Mouse (Mus musculus): Measurements from ENCODE around the gene Sptbn1.
"Not testable (repeated sequence)": the region's sequence is repeated elsewhere in the genome, so short reads cannot be mapped to it uniquely, and the experiment has no call there.

Gene Sptbn1

DNA sequence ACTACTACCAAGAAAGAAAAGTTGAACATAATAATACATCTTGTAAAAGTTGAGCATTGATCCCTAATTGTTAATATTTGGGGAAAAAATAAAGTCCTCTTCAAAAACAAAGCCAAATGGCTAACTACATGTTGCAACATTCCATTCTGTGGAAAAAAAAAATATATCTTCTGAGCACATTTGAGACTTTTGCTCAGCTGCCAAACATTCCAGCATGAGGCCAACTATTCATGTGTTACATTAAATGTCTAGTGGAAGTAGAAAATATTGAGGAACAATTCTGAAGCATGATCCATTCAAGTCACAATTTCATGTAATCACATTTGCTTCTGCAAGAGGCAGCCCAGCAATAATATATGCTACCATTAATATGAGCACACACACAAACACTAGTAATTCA lies 10.9 kb downstream of the Sptbn1 start:
- in situ Hi-C loops (cut with MboI; ENCODE audit: unreplicated experiment in 2 of 2), result no loop called here

DNA sequence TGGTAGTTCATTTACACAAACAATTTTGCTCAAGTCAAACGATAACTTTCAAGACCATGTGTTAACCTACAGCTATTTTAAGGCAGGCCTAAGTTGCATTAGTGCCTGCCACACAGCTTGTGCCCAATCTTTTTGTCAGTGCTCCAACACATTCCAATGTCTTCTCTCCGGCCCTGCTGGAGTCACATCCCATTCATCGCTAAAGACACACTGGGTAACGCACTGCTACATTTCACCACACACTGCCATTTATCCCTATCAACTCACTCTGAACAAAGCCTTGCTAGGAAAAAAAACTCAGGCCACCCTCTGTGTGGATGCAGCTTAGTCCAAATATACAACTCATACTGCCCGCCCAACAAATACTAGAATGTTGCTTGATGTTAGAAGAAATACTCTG lies 11.5 kb downstream of the Sptbn1 start:
- in situ Hi-C loops (cut with MboI; ENCODE audit: unreplicated experiment in 2 of 2), result no loop called here

DNA sequence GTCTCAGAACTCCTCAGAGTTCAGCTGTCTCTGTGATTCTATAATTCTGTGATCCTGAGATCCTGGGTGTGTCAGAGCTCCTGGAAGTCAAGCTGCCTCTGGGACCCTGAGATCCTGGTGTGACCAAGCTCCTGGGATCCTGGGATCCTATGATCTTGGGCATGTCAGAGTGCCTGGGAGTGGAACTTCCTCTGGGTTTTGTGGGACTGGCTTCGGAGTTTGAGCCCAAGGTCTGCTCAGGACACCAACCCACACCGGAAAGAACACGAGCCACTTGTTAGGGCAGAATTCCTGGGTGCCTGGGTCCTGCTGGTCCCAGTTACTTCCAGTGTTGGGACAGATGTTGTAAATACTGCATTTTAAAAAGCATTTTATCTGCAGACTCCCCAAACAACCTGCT lies 12.8 kb downstream of the Sptbn1 start:
- in situ Hi-C loops (cut with MboI; ENCODE audit: unreplicated experiment in 2 of 2), result not testable (repeated sequence)

DNA sequence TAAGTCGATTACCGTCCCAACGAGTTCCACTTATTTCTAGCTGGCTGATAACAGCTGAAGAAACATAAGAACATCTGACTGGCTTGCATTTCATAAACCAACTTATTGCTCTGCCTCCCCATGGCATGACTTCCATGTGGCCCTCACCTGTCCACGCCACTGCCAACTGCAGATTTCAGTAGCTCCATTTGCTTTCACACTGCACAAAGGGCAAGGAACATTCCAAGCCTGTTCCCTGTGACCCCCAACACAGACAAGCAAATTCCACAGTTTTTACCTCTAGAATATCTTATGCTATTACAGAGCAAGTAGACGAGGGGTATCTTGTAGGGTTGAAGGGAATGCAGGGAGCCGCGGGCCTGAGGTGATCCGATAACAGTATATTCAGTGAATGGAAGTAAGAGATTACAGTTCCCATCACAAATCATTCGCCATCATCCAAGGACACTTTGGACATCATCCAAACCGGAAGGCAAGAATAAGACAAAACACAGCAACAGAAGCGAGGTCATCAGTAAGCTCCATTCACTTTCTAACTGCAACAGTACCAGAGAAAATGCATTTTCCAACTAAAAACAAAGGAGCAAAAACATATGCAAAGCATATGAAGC lies 16.6 kb downstream of the Sptbn1 start:
- in situ Hi-C loops (cut with MboI; ENCODE audit: unreplicated experiment in 2 of 2), result no loop called here

DNA sequence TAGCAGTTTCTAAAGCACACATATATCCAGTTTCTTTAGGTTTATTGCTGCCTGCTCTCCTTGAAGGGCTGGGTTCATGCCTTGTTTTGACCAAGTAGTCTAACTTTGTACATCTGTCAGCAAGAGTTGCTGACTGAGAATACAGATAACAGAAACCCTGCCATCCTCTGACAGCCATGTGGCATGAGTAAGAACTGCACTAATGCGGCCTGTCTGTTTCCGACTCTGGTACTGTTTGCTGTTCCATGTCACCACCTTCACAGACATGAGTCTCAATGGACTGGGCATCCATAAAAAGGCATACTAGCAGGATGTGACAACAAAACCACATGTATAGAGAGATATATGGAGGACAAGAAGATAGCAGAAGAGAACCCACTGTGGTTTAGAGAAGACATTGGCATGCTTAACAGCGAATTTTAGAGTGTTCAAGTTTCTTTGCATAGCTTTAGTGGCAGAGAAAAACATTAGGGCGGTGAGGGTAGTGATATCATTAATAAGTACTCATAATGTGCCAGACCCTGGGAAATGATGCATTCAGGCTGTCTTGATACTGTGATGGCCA lies 18.4 kb downstream of the Sptbn1 start:
- in situ Hi-C loops (cut with MboI; ENCODE audit: unreplicated experiment in 2 of 2), result loop anchor here (10.0 to 25.0 kb wide), 2 partner anchors 545 to 563 kb away; no protein-coding TSS in a partner anchor

DNA sequence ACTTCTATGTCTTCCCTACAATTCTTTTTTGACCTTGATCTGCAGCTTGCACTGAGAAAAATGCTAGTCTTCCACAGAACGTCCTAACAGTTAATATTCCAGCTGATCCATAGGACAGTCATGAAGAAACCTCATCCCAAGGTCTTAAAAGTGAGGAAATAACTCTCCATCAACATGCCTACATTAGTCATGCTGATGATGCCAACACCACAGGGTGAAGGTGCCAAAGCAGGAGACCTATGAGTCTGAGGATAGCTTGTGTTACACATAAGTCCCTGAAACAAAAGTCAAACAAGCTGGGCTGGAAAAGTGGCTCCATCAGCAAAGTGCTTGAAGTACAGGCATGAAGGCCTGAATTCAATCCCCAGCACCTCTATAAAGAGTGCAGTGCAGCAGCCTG lies 20.9 kb downstream of the Sptbn1 start:
- in situ Hi-C loops (cut with MboI; ENCODE audit: unreplicated experiment in 2 of 2), result loop anchor here (10.0 to 25.0 kb wide), 2 partner anchors 548 to 565 kb away; no protein-coding TSS in a partner anchor

DNA sequence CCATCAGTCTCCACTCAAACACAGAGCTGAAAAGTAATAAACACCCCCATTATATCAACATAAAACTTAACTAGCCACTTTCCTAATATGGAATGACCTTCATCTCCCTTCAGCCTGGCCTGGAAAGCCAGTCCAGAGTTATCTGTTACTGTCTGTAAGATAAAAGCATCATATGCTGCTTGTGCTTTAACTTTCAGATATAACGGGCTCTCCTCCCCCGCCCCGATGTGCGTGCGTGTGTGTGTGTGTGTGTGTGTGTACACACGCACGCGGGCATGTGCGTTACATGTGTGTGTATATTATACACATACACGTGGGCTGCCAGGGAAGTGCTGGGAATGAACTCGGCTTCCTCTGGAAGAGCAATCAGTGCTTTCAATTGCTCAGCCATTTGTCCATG lies 21.8 kb downstream of the Sptbn1 start:
- in situ Hi-C loops (cut with MboI; ENCODE audit: unreplicated experiment in 2 of 2), result loop anchor here (10.0 to 25.0 kb wide), 2 partner anchors 549 to 566 kb away; no protein-coding TSS in a partner anchor

DNA sequence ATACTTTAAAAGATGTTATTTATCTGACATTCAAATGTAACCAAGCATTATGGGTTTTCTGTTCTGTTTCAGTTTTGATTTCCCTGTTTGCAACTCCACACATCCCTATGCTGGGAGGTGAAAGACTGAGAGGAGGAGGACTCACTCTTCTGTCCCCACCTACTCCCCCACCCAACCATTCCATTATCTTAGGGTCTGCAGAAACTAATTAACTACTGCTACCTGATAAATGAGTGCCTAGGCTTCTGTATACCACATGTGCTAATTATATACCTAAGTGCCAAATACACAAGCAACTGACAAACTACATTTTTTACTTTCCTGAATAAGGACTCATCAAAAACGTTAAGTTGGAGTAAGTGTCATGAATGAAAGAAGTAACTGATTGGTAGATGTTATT lies 23.8 kb downstream of the Sptbn1 start:
- in situ Hi-C loops (cut with MboI; ENCODE audit: unreplicated experiment in 2 of 2), result loop anchor here (10.0 to 25.0 kb wide), 2 partner anchors 551 to 568 kb away; no protein-coding TSS in a partner anchor

DNA sequence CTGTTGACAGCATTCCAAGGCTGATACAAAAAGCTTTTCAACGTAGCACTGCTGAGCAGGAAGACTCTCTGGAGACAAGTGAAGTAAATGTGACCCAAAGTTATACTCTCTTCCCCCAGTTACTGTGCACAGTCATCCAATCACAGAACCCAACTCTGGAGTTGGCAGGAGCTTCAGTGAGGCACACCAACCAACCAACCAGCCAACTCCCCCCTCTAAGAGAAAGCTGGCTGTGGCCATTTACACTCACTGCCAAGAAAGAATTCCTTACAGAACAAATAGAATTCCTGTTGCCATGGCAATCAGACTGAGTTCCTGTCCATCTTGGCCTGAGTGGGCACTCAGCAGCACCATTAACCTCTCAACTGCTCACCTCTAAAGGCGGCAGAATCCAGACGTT lies 24.4 kb downstream of the Sptbn1 start:
- in situ Hi-C loops (cut with MboI; ENCODE audit: unreplicated experiment in 2 of 2), result loop anchor here (10.0 to 25.0 kb wide), 2 partner anchors 551 to 569 kb away; no protein-coding TSS in a partner anchor

DNA sequence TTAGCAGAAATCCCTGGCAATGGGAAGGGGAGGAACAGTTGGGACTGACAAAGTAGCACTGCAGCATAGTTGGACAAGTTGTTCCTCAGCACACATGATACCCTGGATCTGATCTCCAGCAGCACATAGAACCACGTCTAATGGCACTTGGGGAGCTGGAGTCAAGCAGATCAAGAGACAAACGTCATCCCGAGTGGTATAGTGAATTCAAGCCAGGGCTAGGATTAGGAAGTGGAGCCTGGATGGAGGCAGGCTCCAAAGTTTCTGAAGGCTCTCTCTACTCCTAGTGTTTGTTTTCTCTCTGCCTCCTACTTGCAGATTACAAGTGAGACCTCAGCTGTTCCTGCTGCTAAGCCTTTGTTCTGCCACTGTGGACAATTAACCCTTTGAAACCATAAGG lies 27.1 kb downstream of the Sptbn1 start:
- in situ Hi-C loops (cut with MboI; ENCODE audit: unreplicated experiment in 2 of 2), result loop anchor here (10.0 to 25.0 kb wide), 2 partner anchors 554 to 571 kb away; no protein-coding TSS in a partner anchor

DNA sequence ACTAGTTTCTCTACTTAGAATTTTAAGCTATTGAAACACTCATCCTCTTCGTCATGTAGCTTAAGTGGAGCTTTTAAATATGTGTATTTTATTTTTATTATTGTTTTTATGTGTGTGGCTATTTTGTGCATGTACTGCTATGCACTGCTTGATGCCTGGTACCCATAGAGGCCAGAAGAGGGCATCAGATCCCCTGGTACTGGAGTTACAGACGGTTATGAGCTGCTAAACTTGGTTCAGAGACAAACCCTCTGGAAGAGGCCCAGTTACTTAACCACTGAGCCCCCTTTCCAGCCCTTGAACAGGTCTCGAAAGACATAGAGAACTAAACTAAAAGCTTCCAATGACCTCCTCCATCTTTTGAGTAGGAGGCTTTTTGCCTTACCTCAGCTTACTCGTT lies 30.0 kb downstream of the Sptbn1 start:
- in situ Hi-C loops (cut with MboI; ENCODE audit: unreplicated experiment in 2 of 2), result loop anchor here (10.0 to 25.0 kb wide), 2 partner anchors 574 to 1377 kb away; no protein-coding TSS in a partner anchor

DNA sequence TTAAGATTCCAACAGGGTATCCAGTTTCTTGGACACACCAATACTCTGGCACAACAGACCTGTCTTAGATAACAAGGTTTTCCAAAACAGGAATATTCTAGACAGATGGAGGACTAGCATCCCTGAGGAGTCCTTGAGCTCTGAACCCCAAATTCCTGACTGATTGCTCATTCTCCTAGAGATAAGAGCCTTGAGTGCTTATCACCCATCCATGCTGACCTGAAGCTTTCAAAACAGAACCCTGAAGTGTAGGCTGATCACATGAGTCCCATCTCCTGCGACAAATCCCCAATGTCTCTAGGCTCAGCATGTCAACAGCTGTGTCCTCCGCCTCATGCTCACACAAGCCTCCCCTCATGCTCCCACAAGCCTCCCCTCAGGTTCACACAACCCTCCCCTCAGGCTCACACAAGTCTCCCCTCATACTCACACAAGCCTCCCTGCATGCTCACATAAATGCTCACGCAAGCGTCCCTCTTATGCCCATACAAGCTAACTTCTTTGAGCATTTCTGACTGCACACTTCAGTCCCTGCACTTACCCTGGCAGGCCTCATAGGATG lies 31.2 kb downstream of the Sptbn1 start:
- in situ Hi-C loops (cut with MboI; ENCODE audit: unreplicated experiment in 2 of 2), result loop anchor here (10.0 to 25.0 kb wide), 2 partner anchors 576 to 1378 kb away; no protein-coding TSS in a partner anchor

DNA sequence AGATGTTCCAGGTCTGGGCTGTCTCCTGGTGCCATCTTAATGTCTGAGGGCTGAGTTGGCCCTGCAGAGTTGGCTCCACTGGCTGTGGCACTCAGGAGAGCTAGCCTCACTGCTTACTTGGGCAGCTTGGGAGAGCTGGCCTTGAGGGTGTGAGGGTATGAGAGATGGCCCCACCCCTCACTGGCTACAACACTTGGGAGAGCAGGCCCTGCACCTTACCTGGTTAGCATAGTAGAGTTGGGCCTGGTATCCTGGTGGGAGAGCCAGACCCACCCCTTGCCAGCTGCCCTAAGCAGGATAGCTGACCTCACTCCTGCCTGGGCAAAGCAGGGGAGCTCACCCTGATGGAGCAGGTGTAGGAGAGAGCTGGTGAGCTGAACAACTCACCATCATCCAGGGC lies 32.3 kb downstream of the Sptbn1 start:
- in situ Hi-C loops (cut with MboI; ENCODE audit: unreplicated experiment in 2 of 2), result loop anchor here (10.0 to 25.0 kb wide), 2 partner anchors 577 to 1379 kb away; no protein-coding TSS in a partner anchor

DNA sequence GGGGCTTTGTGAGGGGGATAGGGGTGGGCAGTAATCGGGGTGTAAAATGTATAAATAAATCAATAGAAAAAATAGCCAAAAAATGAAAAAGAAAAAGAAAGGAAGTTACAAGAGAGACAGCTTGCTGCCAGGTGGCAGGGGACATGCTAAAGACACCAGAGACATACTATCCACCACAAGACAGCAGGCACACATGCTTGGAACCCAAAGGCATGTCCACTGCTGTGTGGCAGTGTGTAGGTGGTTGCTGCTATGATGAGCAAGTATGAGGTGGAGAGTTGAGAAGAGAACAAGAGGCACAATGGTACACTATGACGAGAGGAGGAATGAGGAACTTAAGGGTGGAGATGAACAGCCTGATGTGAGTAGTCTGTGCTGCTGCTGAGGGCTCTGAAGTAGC lies 32.8 kb downstream of the Sptbn1 start:
- in situ Hi-C loops (cut with MboI; ENCODE audit: unreplicated experiment in 2 of 2), result loop anchor here (10.0 to 25.0 kb wide), 2 partner anchors 577 to 1380 kb away; no protein-coding TSS in a partner anchor

DNA sequence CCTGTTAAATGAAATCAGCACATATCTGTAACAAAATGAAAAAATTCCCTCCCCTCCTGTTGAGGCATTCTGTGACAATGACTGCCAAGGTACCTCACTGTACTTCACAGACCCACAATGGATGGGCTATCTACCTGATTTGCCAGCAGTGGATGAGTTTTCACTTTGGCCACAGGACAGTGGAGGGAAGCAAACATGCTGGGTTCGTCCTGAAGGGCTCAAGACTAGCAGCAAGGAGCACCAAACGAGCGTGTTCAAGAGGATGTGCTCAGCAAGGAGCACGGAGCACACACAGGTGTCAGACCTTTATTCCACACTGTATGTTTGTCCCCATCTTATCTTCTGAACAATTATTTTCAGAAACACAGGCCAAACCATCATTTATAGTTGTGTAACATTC lies 34.0 kb downstream of the Sptbn1 start:
- in situ Hi-C loops (cut with MboI; ENCODE audit: unreplicated experiment in 2 of 2), result loop anchor here (10.0 to 25.0 kb wide), 2 partner anchors 578 to 1381 kb away; no protein-coding TSS in a partner anchor

DNA sequence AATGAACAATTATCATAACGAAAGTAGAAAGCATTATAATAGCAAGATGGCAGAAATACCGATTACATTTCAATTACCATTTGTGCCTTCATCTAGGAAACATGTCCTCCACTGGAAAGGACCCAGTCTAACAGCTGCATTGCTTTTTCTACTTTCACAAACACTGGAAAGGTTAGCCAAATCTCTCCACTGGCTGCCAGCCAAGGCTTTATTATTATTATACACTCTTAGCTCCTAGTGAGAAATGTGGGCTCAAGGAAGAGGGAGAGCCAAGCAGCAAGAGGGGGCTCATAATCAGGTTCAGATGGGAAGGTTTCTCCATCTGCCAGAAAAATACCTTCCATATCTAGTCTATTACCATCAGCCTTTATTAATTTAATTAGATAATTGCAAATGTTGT lies 35.9 kb downstream of the Sptbn1 start:
- in situ Hi-C loops (cut with MboI; ENCODE audit: unreplicated experiment in 2 of 2), result loop anchor here (10.0 to 25.0 kb wide), 2 partner anchors 580 to 1383 kb away; no protein-coding TSS in a partner anchor

DNA sequence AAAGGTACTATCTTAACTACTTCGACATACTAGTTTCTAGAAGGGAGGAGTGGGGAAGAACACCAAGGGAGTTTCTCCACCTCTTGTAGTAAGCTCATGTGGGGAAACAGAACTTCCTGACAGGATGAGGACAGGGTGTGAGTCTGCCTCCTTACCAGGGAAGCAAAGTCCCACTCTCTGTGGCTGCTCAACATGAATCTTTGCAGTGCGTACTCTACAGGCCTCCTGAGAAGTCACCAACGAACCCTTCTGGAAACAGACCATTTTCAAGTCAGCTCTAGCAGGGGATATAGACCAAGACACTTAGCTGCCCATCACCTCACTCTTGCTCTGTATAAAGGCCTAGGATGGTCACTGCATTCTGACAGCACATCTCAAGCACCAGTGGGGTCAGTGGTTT lies 36.6 kb downstream of the Sptbn1 start:
- in situ Hi-C loops (cut with MboI; ENCODE audit: unreplicated experiment in 2 of 2), result loop anchor here (10.0 to 25.0 kb wide), 2 partner anchors 581 to 1383 kb away; no protein-coding TSS in a partner anchor

DNA sequence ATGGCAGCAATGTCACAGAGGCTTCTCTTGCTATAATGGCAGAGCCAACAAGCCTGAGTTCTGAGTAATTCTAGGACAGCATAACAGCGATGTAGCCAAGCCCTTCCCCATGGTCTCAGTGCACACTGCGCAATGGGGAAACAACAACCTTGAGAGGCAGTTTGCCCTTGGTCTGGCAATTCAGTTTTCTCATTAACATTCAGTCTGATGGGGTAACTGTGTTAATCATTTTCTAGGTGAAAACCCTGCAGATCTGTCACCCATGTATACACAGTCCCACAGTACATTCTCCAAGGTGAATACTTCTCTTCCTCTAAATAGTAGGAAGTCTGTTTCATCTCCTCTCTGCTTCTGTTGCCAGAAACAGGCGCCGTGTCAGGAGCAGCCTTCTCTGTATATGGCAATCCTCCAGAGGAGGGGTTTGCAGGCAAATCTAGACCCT lies 37.6 kb downstream of the Sptbn1 start:
- in situ Hi-C loops (cut with MboI; ENCODE audit: unreplicated experiment in 2 of 2), result loop anchor here (10.0 to 25.0 kb wide), 2 partner anchors 582 to 1384 kb away; no protein-coding TSS in a partner anchor

DNA sequence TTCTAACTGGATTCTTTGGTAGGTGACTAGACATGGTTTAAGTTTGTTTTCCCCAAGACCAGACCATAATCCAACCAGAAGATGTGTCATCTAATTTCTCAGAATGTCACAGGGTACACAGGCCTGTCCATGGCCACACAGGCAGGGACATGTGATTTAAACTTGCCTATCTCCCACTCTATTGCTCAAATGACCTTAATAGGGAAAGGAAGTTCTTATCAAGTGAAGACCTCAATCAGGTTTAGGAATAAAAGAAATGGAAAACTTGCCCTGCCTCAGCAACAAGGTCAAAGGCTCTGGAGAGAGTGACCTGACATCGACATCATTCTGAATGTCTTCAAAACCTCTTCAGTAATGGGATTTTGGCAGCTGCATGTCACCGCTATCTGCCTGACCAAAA lies 41.2 kb downstream of the Sptbn1 start:
- in situ Hi-C loops (cut with MboI; ENCODE audit: unreplicated experiment in 2 of 2), result loop anchor here in 1 of 2 experiments (25.0 kb wide), 1 partner anchor 586 kb away; no protein-coding TSS in a partner anchor

DNA sequence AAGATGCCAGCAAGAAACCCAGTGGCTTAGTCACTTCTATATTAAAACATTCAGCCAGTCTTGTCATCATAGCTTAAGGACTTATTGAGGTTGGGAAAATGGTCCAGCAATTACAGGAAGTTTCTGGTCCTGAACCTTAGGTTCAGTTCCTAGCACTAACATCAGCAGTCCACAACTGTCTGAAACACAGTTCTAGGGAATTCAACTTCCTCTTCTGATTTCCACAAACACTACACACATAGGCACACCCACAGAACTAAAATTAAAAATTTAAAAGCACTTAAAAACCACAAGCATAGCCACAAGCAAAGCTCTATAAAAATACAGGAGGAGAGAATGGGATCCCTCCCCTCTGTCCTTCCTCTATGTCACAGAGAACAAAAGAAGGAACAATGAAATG lies 43.4 kb downstream of the Sptbn1 start:
- in situ Hi-C loops (cut with MboI; ENCODE audit: unreplicated experiment in 2 of 2), result loop anchor here (5.0 to 25.0 kb wide), 5 partner anchors 127 to 957 kb away; no protein-coding TSS in a partner anchor

DNA sequence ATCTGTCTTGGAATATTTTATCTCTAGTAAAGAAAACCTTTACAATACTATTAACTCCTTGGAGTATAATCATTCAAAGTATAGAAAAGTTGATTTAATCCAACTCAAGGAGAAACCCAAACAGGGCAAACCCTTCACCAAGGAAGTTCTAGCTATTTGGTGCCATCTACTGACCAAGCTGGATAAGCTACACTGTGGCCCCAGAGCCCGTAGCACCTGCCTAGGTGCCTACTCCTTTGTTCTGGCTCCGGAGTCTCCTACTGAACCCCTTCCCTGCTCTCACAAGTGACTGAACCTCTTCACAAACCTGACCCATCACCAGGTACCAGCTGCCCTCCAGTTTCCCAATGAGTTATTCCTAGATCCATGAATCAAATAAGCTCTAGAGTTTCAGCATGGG lies 45.3 kb downstream of the Sptbn1 start:
- in situ Hi-C loops (cut with MboI; ENCODE audit: unreplicated experiment in 2 of 2), result loop anchor here (5.0 to 25.0 kb wide), 5 partner anchors 125 to 955 kb away; no protein-coding TSS in a partner anchor
